Mouse (Mus musculus) T-cell, adult 2 months (primary cell): ENCODE data around the gene Gm30191.
"Not testable (repeated sequence)": the region's sequence is repeated elsewhere in the genome, so short reads cannot be mapped to it uniquely, and the experiment has no call there.

Experiments
- DNase-seq: peaks from one replicate; pipeline ENCODE4 v3.0.0; 2022; ENCODE audit warnings: low spot score

Gm30191 gene

GRCm38 (mm10) chr4:134287168-134287564 lies 40.4 kb downstream of the Gm30191 start:
- peak; percentile 97 for DNase-seq

GRCm38 (mm10) chr4:134287575-134288025 lies 40.9 kb downstream of the Gm30191 start, which contains the start of gene Pdik1l:
Gene Pdik1l (minus strand): TSS chr4:134287895.
- peak; percentile 83 for DNase-seq

- DNase-seq, result no peak
Measured at GRCm38 (mm10) chr4:134288397-134289256, 41.9 kb downstream of the Gm30191 start.

- peak; percentile 77 for DNase-seq
Measured at GRCm38 (mm10) chr4:134292067-134292466, 45.3 kb downstream of the Gm30191 start.

- no peak for DNase-seq
Measured at GRCm38 (mm10) chr4:134293061-134293691, 46.4 kb downstream of the Gm30191 start.

- no peak for DNase-seq
Measured at GRCm38 (mm10) chr4:134293692-134294163, 47.0 kb downstream of the Gm30191 start.

- not testable (repeated sequence) for DNase-seq
Measured at GRCm38 (mm10) chr4:134296096-134296495, 49.4 kb downstream of the Gm30191 start.

GRCm38 (mm10) chr4:134296523-134296922 lies 49.8 kb downstream of the Gm30191 start:
- no peak for DNase-seq

GRCm38 (mm10) chr4:134297369-134297768 lies 50.6 kb downstream of the Gm30191 start:
- no peak for DNase-seq

- DNase-seq, result no peak
Measured at GRCm38 (mm10) chr4:134298626-134299497, 52.1 kb downstream of the Gm30191 start.

GRCm38 (mm10) chr4:134299498-134299810 lies 52.7 kb downstream of the Gm30191 start:
- DNase-seq, result no peak
